Mouse (Mus musculus) heart, postnatal 0 days (tissue): ENCODE measurements around the gene Foxd3. TPM values are rescaled to one million over a fixed set of nuclear protein-coding genes. Genes with fewer than 3 reads are reported as not detected.
A peak's percentile ranks its signal among the peaks of the same experiment; 100 is the strongest.

Experiments used
- ATAC-seq: fragments of 200-750 bp; cut with Nextera tagmentation; 2 replicates; pipeline ENCODE4 v1.8.0; 2017; ENCODE audit warnings: low read depth, moderate number of reproducible peaks, moderate library complexity; ENCODE audit not compliant: insufficient read depth
- DNase-seq: peaks from one replicate; pipeline ENCODE4 v3.0.0-alpha.2; 2016; ENCODE audit warnings: low spot score
- H3K27ac ChIP-seq: fragments of 300-500 bp; sonication (generic); 2 replicates; pipeline ENCODE4 v1.5.1; 2014; ENCODE audit warnings: low read depth, mild to moderate bottlenecking
- H3K27me3 ChIP-seq: fragments of 300-500 bp; sonication (generic); 2 replicates; pipeline ENCODE4 v1.6.1; 2014; ENCODE audit warnings: low read length, mixed read lengths; ENCODE audit not compliant: control insufficient read depth, insufficient read depth
- H3K36me3 ChIP-seq: fragments of 300-500 bp; sonication (generic); replicated peaks from 2 replicates; pipeline ENCODE4 v1.6.1; 2014; ENCODE audit warnings: low read length, mixed read lengths; ENCODE audit not compliant: control insufficient read depth, insufficient read depth
- H3K4me1 ChIP-seq: fragments of 300-500 bp; sonication (generic); 2 replicates; pipeline ENCODE4 v1.6.1; 2014; ENCODE audit warnings: antibody characterized with exemption; ENCODE audit not compliant: control insufficient read depth, insufficient read depth
- H3K4me2 ChIP-seq: fragments of 300-500 bp; sonication (generic); 2 replicates; pipeline ENCODE4 v1.6.1; 2014; ENCODE audit warnings: low read depth, mild to moderate bottlenecking, low read length, moderate library complexity
- H3K4me3 ChIP-seq: fragments of 300-500 bp; sonication (generic); 2 replicates; pipeline ENCODE4 v1.5.1; 2014; ENCODE audit warnings: low read depth, low read length
- H3K9ac ChIP-seq: fragments of 300-500 bp; sonication (generic); replicated peaks from 2 replicates; pipeline ENCODE4 v1.6.1; 2014; ENCODE audit warnings: low read depth, low read length, mixed read lengths
- H3K9me3 ChIP-seq: fragments of 300-500 bp; sonication (generic); replicated peaks from 2 replicates; pipeline ENCODE4 v1.6.1; 2016; ENCODE audit warnings: low read length; ENCODE audit not compliant: control insufficient read depth
- CTCF ChIP-seq: IDR thresholded peaks from 2 replicates; pipeline ENCODE4 v1.5.1; 2016; ENCODE audit warnings: antibody characterized with exemption, control low read depth, low read depth
- EP300 ChIP-seq: IDR thresholded peaks from 2 replicates; pipeline ENCODE4 v1.6.1; 2016; ENCODE audit warnings: antibody characterized with exemption, low read depth
- WGBS: fragments of 180-500 bp; shearing (Covaris S2); extraction: QIAGEN DNeasy Blood & Tissue Kit; methylation state at CpG from one replicate; pipeline ENCODE4 v1.1.7; 2014; 5-methylcytosine and 5-hydroxymethylcytosine counted together
- polyA plus RNA-seq: library from polyadenylated mRNA; unstranded; fragments of >200 nt; fragmentation: Nextera tagmentation; extraction: Ambion mirVana; gene quantifications from 2 replicates; pipeline ENCODE4 v1.2.1, GENCODE M21; 2015
- total RNA-seq: library from RNA; depleted of rRNA; stranded (reverse); fragments of >200 nt; gene quantifications from 2 replicates; pipeline ENCODE4 v1.2.3, GENCODE M21; 2014; ENCODE audit warnings: low replicate concordance

The Foxd3 gene
- total and polyA plus RNA-seq, 2 experiments from 2014 or later, result 0.65 TPM; not detected in 1

- no peak for ATAC-seq
- DNase-seq, result no peak
- 4% methylated on average over 27 of the region's 27 CpGs for WGBS
- H3K27ac ChIP-seq, result no peak overlapping the region
- H3K4me3 ChIP-seq, result no peak overlapping the region
- no peak overlapping the region for H3K9ac ChIP-seq
- H3K4me2 ChIP-seq, result no peak overlapping the region
- H3K4me1 ChIP-seq, result no peaks in the 10 kb centered on the region
- H3K27me3 ChIP-seq, result peaks cover 98% of the 10 kb centered on the region
- no peaks in the 10 kb centered on the region for H3K9me3 ChIP-seq
- TF ChIP-seq CTCF (no peak), EP300 (no peak)
- no peaks in the 10 kb centered on the region for H3K36me3 ChIP-seq
Observed at GRCm38 (mm10) chr4:99654621-99655296, 1.3 kb upstream of the Foxd3 start.

- H3K4me1 ChIP-seq, result no peaks in the 10 kb centered on the region
- no peak overlapping the region for H3K27ac ChIP-seq
- peaks cover 98% of the 10 kb centered on the region for H3K27me3 ChIP-seq
- peak overlapping the region; percentile 47 for H3K4me2 ChIP-seq
- no peak for ATAC-seq
- no peak overlapping the region for H3K9ac ChIP-seq
- no peaks in the 10 kb centered on the region for H3K36me3 ChIP-seq
- no peak for TF ChIP-seq CTCF
- no peak for TF ChIP-seq EP300
- H3K9me3 ChIP-seq, result no peaks in the 10 kb centered on the region
- H3K4me3 ChIP-seq, result peak overlapping the region; percentile 39
- 1% methylated on average over 92 of the region's 92 CpGs for WGBS
- no peak for DNase-seq
Observed at GRCm38 (mm10) chr4:99656605-99657429, 718 bp downstream of the Foxd3 start.

- ATAC-seq, result 0 out of 2 replicates have a peak, but pooled peaks have one; percentile 12
Observed at GRCm38 (mm10) chr4:99657430-99657820, 1.3 kb downstream of the Foxd3 start.

GRCm38 (mm10) chr4:99657831-99658470 lies 1.9 kb downstream of the Foxd3 start:
- Histone ChIP-seq H3K27me3 (peaks cover 98% of the 10 kb centered on the region), H3K27ac (no peak overlapping the region), H3K9me3 (no peaks in the 10 kb centered on the region), H3K36me3 (no peaks in the 10 kb centered on the region), H3K4me3 (peak overlapping the region; percentile 39), H3K4me2 (peak overlapping the region; percentile 47), H3K9ac (no peak overlapping the region), H3K4me1 (peaks cover 2% of the 10 kb centered on the region; the same call in 1 of the 2 replicates)
- ATAC-seq (peak; percentile 17; the same call in 1 of the 2 replicates), DNase-seq (no peak)
- 1% methylated on average over 37 of the region's 41 CpGs for WGBS
- TF ChIP-seq EP300 (no peak), CTCF (no peak)

More at GRCm38 (mm10) chr4:99657430-99657820, 1.3 kb downstream of the Foxd3 start:
- 2% methylated on average over 41 of the region's 62 CpGs for WGBS
- DNase-seq, result no peak
- Histone ChIP-seq H3K9ac (no peak overlapping the region), H3K9me3 (no peaks in the 10 kb centered on the region), H3K4me1 (no peaks in the 10 kb centered on the region), H3K36me3 (no peaks in the 10 kb centered on the region), H3K4me3 (peak overlapping the region; percentile 39), H3K27ac (no peak overlapping the region), H3K4me2 (peak overlapping the region; percentile 47), H3K27me3 (peaks cover 98% of the 10 kb centered on the region)
- TF ChIP-seq CTCF, result no peak
- no peak for TF ChIP-seq EP300

GRCm38 (mm10) chr4:99658881-99659280 lies 2.8 kb downstream of the Foxd3 start:
- DNase-seq, result no peak
- H3K4me1 ChIP-seq, result peaks cover 4% of the 10 kb centered on the region; the same call in 1 of the 2 replicates
- no peak for ATAC-seq
- no peak overlapping the region for H3K4me3 ChIP-seq
- H3K27ac ChIP-seq, result no peak overlapping the region
- H3K36me3 ChIP-seq, result no peaks in the 10 kb centered on the region
- H3K4me2 ChIP-seq, result no peak overlapping the region
- TF ChIP-seq EP300 (no peak), CTCF (no peak)
- H3K27me3 ChIP-seq, result peaks cover 98% of the 10 kb centered on the region
- H3K9me3 ChIP-seq, result no peaks in the 10 kb centered on the region
- H3K9ac ChIP-seq, result no peak overlapping the region
- WGBS, result 24% methylated on average over 6 of the region's 6 CpGs
